Mouse (Mus musculus) cerebellum, adult 2 months (tissue): ENCODE measurements around the gene 2610008E11Rik. TPM values are rescaled to one million over a fixed set of nuclear protein-coding genes. Genes with fewer than 3 reads are reported as not detected.

Experiments
- DNase-seq, 2 experiments: peaks; one replicate each; pipeline ENCODE4 v3.0.0; 2021
- H3K27ac ChIP-seq: fragments of 200-500 bp; 2 replicates; pipeline ENCODE4 v1.5.1; 2012; ENCODE audit warnings: low read length, control low read depth, inconsistent platforms; ENCODE audit not compliant: insufficient read depth
- H3K27me3 ChIP-seq: fragments of 200-500 bp; 2 replicates; pipeline ENCODE4 v1.6.1; 2012; ENCODE audit warnings: inconsistent platforms, mild to moderate bottlenecking, low read length, moderate library complexity; ENCODE audit not compliant: control insufficient read depth, insufficient read depth
- H3K4me1 ChIP-seq: fragments of 200-500 bp; 2 replicates; pipeline ENCODE4 v1.6.1; 2011; ENCODE audit warnings: low read length; ENCODE audit not compliant: control insufficient read depth, insufficient read depth
- H3K4me3 ChIP-seq: fragments of 200-500 bp; replicated peaks from 2 replicates; pipeline ENCODE3; 2011; ENCODE audit warnings: mild to moderate bottlenecking, low read depth, low read length, control low read depth; ENCODE audit not compliant: insufficient read depth
- CTCF ChIP-seq: fragments of 200-500 bp; IDR thresholded peaks from 2 replicates; pipeline ENCODE4 v1.5.1; 2011; ENCODE audit warnings: low read depth, mild to moderate bottlenecking, control low read depth, low read length, moderate library complexity, borderline replicate concordance; ENCODE audit not compliant: insufficient read depth
- POLR2A ChIP-seq: fragments of 200-500 bp; IDR thresholded peaks from 2 replicates; pipeline ENCODE4 v1.6.1; 2011; ENCODE audit warnings: low read length, control low read depth, borderline replicate concordance; ENCODE audit not compliant: insufficient read depth
- WGBS: fragments of 180-500 bp; shearing (Covaris S2); methylation state at CpG from one replicate; pipeline ENCODE4 v1.1.7; 2018; 5-methylcytosine and 5-hydroxymethylcytosine counted together
- polyA plus RNA-seq: library from polyadenylated mRNA; depleted of rRNA; stranded (reverse); fragments of >200 nt; gene quantifications from 2 replicates; pipeline ENCODE4 v1.2.3, GENCODE M21; 2012; rRNA removed

The 2610008E11Rik gene
- polyA plus RNA-seq, result 13.5 and 14.4 TPM in 2 replicates

DNA sequence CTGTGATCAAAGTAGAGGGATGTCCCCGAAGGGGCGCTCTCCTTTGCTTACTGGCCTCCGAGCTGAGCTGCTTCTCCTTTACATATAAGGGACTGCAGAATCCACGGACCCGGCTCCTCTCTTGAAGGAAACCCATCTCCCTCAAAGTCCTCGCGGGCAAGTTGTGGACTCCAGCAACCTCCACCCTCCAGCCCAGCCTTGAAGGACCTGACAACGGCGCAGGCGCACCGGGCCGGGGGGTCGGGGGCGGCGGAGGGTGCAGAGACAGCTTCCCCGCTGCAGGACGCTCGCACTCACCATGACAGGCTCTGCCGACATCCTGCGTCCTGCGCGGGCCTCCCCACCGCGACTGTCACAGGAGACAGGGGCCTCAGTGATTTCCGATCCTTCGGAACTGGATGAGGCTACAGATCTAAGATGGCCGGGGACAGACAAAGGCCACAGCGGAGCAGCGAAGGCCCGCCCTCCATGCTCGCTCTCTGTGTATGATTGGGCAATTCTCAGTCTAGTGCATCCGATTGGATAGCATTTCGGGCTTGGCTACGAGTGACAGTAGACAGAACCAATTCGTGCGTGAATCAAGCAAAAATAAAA, at the start of gene 2610008E11Rik:
Gene 2610008E11Rik (minus strand): TSS at position 440 of the 594 bp plus-strand sequence.
- DNase-seq, result peak; percentile 96
- TF ChIP-seq POLR2A, result peak; percentile 55; the same call in 1 of the 2 replicates
- TF ChIP-seq CTCF, result no peak
- 1% methylated on average over 36 of the region's 36 CpGs for WGBS
- H3K27ac ChIP-seq, result peak within 1 kb of the TSS; percentile 83
- H3K27me3 ChIP-seq, result no peaks in the 10 kb centered on the region
- peak within 1 kb of the TSS; percentile 77 for H3K4me3 ChIP-seq
- peaks cover 12% of the 10 kb centered on the region; the same call in 1 of the 2 replicates for H3K4me1 ChIP-seq

DNA sequence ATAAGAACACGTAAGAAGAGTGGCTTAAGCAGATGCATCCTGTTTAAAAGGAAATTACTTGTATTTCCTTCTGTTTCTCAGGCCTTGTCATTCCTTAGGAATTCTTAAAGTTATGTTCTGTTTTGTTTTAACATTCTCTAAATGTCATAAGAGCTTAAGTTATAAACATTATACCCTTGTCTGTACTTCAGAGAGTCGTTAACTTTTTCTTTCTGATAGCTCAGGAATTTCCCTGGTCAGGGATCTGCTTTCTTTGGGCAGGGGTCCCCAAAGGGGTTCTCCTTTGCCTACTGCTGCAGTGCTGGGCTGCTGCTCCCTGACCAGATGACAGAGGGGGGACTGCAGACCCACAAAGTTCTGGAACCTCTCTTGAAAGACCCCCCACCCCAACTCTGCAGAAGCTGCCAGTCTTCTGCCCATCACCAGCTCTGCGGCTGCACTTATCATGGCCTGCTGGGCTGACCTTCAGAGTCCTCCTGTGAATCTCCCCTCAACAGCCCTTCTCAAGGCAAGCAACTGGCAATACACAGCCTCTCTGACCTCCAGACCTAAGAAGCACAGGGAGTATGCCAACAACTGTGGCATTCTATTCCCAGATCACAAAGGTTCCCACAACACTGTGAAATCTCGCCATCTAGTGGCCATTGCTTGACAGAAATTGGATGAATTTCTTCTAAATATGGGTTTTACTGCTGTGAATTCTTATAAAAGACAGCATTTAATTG, 18.9 kb upstream of the 2610008E11Rik start:
- no peak overlapping the region for H3K27ac ChIP-seq
- H3K4me1 ChIP-seq, result no peaks in the 10 kb centered on the region
- no peaks in the 10 kb centered on the region for H3K27me3 ChIP-seq
- 40% methylated on average over 4 of the region's 4 CpGs for WGBS
- peak; percentile 25 to 46 for DNase-seq
- TF ChIP-seq POLR2A, result no peak
- TF ChIP-seq CTCF, result peak; percentile 52; the same call in 1 of the 2 replicates
- H3K4me3 ChIP-seq, result no peak overlapping the region

DNA sequence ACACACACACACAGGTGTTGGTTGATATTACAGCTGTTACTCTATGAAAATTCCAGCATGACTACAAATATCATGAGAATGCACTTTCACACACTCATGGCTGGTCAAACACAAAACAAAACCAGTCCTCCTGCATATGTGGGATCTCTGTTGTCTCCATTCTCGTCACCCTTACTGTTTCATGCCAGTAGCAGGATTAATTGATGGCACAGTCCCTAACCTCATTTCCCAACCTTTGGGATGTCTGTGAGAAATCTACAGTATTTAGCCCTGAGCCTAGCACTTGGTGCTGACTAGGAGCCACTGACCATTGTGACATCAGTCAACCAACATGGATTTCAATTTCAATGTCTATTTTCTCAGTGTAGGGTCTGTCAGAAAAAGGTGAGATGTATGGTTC, 17.7 kb upstream of the 2610008E11Rik start:
- Histone ChIP-seq H3K4me3 (no peak overlapping the region), H3K27me3 (no peaks in the 10 kb centered on the region), H3K27ac (no peak overlapping the region), H3K4me1 (no peaks in the 10 kb centered on the region)
- 73% methylated on average over 1 of the region's 1 CpGs for WGBS
- DNase-seq, result no peak
- no peak for TF ChIP-seq POLR2A
- TF ChIP-seq CTCF, result no peak

DNA sequence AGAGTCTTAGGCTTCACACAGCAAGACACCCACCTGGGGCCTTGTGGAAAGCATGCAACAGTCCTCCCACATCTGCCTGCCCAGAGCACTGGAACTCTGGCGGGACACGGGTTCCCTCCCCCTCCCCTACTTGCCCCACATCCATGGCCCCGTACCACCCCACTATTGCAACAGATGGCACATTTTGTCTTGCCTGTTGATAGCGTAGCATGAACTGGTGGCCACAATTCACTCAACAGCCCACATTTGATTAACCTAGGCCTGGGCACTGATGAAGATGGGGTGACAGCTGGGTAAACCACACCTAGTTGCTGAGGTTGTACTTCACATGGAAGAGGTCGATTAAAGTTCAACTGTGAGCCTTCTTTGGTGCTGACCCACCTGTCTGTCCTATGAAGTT, 13.1 kb upstream of the 2610008E11Rik start:
- WGBS, result 78% methylated on average over 5 of the region's 5 CpGs
- DNase-seq, result no peak
- TF ChIP-seq POLR2A (no peak), CTCF (no peak)
- no peak overlapping the region for H3K4me3 ChIP-seq
- no peak overlapping the region for H3K27ac ChIP-seq
- H3K27me3 ChIP-seq, result no peaks in the 10 kb centered on the region
- H3K4me1 ChIP-seq, result no peaks in the 10 kb centered on the region

DNA sequence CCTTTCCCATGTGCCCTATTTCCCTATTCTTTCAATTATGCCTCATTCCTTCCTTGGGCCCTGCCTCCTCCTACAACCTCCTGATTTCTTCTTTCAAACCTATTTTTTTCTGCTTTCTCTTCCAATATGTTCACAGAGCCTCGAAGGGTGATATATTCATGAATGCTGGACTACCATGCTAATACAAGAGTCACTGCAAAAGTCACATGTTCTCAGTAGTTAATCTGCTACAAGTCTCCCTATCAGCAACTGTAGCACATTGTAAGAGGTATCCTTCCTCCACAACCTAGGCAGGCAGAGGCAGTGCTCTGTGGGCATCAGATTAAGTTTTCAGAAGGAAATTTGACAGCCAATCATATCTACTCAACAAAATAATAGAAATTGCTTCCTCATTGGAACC, 11.8 kb upstream of the 2610008E11Rik start:
- H3K27me3 ChIP-seq, result no peaks in the 10 kb centered on the region
- no peak overlapping the region for H3K4me3 ChIP-seq
- 68% methylated on average over 1 of the region's 1 CpGs for WGBS
- DNase-seq, result no peak
- TF ChIP-seq POLR2A (no peak), CTCF (no peak)
- H3K4me1 ChIP-seq, result no peaks in the 10 kb centered on the region
- no peak overlapping the region for H3K27ac ChIP-seq

DNA sequence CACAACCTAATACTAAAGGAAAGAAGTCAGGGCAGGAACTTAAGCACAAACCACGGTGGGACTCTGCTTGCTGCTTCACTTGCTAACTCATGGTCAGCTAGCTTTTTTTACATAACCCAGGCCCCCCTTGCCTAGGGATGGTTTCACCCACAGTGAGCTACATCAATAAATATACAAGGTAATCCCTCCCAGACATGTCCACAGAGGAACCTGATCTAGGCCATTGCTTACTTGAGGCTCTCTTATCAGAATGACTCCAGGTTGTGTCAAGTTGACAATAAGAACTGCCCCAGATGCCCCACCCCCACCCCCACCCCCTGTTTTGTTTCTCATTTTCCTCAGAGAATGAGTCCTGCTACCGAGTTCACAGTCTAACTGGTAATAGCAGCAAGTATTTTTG, 10.1 kb upstream of the 2610008E11Rik start:
- WGBS, result 73% methylated on average over 2 of the region's 2 CpGs

DNA sequence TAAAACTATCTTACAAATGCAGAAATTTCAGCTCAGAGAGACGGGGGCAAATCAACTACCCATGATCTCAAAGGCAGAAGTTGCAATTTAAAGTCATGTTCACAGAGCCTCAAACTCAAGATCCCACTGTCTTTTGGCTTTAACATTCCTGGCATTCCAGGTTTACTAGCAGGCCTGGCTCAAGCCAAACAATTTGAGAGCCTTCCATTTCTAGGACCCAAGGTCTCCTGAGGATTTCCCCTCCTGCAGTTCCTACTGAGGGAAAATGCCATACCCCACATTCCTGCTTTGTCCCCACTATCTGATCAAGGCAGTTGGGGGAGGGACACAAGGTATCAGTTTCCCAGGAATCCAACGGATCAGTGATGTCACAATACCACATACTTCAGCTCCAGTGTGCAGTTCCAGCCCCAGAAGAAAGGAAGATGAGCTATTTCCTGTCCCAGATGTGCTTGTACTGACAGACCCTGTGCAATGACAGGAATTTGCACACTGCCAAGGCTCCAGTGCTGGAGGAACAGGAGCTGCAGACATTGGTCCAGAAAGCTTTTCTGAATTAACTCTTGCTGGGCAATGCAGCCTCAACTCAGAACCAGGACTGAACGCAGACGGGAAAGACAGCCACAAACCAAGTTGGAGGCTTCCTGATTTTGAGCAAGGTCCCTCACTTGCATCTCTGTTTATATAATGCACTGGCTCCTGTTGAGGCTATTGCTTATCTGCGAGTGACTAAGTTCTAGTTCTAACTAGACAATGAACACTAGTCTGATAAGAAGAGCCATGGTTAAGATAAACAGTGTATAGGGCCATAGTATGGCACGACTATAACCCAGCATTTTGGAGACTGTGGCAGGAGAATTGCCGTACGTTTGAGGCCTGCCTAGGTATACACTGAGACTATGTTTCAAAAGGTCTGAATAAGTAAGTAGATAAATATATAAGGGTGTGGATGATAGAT, 9.2 kb upstream of the 2610008E11Rik start:
- Histone ChIP-seq H3K27me3 (no peaks in the 10 kb centered on the region), H3K4me3 (no peak overlapping the region), H3K27ac (no peak overlapping the region), H3K4me1 (no peaks in the 10 kb centered on the region)
- TF ChIP-seq POLR2A, result no peak
- TF ChIP-seq CTCF, result no peak
- no peak for DNase-seq
- 76% methylated on average over 8 of the region's 8 CpGs for WGBS

More for the DNA sequence above, 10.1 kb upstream of the 2610008E11Rik start:
- H3K4me1 ChIP-seq, result no peaks in the 10 kb centered on the region
- no peak overlapping the region for H3K27ac ChIP-seq
- no peak overlapping the region for H3K4me3 ChIP-seq
- no peak for DNase-seq
- H3K27me3 ChIP-seq, result no peaks in the 10 kb centered on the region
- no peak for TF ChIP-seq POLR2A
- TF ChIP-seq CTCF, result no peak

DNA sequence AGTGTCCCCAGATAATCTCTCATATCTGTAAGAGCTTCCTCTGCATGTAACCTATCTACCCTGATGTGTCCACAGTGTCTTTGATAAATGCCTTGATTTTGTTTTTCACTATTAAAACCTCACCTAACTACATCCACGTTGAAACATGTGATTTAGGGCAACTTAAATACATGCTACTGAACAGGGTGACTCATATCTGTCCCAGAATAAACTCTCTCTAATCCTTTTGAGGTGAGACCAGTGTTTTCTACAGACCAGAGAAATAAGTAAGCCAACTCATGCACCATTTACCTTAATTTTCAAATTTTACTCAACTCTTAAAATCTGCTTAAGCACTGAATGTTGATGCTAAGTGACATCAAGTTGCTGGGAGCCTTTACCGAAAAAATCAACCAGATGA, 694 bp downstream of the 2610008E11Rik start:
- 1% methylated on average over 2 of the region's 2 CpGs for WGBS
- Histone ChIP-seq H3K4me1 (peaks cover 12% of the 10 kb centered on the region; the same call in 1 of the 2 replicates), H3K27ac (no peak overlapping the region), H3K27me3 (no peaks in the 10 kb centered on the region), H3K4me3 (peak overlapping the region; percentile 77)
- DNase-seq, result no peak
- TF ChIP-seq CTCF, result no peak
- TF ChIP-seq POLR2A, result no peak
